Mouse (Mus musculus) forebrain, embryonic 11.5 days (tissue): ENCODE measurements around the gene Jak1. TPM values are rescaled to one million over a fixed set of nuclear protein-coding genes. Genes with fewer than 3 reads are reported as not detected.

Experiments
- ATAC-seq: fragments of 200-750 bp; cut with Nextera tagmentation; replicated peaks from 2 replicates; pipeline ENCODE4 v1.8.0; 2017; ENCODE audit warnings: moderate TSS enrichment; ENCODE audit not compliant: low FRiP score
- DNase-seq: peaks from one replicate; pipeline ENCODE4 v3.0.0-alpha.2; 2017; ENCODE audit warnings: low spot score
- H3K27ac ChIP-seq: fragments of 300-500 bp; sonication (generic); 2 replicates; pipeline ENCODE4 v1.5.1; 2014; ENCODE audit warnings: low read depth, low read length
- H3K27me3 ChIP-seq: fragments of 300-500 bp; sonication (generic); 2 replicates; pipeline ENCODE4 v1.6.1; 2014; ENCODE audit warnings: mild to moderate bottlenecking, low read length, mixed read lengths; ENCODE audit not compliant: control insufficient read depth, insufficient read depth
- H3K36me3 ChIP-seq: fragments of 300-500 bp; sonication (generic); 2 replicates; pipeline ENCODE4 v1.6.1; 2014; ENCODE audit warnings: mild to moderate bottlenecking, low read length, moderate library complexity, mixed read lengths; ENCODE audit not compliant: control insufficient read depth, insufficient read depth
- H3K4me1 ChIP-seq: fragments of 300-500 bp; sonication (generic); replicated peaks from 2 replicates; pipeline ENCODE4 v1.6.1; 2014; ENCODE audit warnings: low read length, mixed read lengths; ENCODE audit not compliant: control insufficient read depth, insufficient read depth
- H3K4me2 ChIP-seq: fragments of 300-500 bp; sonication (generic); 2 replicates; pipeline ENCODE4 v1.6.1; 2014; ENCODE audit warnings: low read depth, mild to moderate bottlenecking, low read length, moderate library complexity, mixed read lengths; ENCODE audit not compliant: severe bottlenecking
- H3K4me3 ChIP-seq: fragments of 300-500 bp; sonication (generic); 2 replicates; pipeline ENCODE4 v1.5.1; 2014; ENCODE audit warnings: low read depth, low read length
- H3K9ac ChIP-seq: fragments of 300-500 bp; sonication (generic); 2 replicates; pipeline ENCODE4 v1.6.1; 2014; ENCODE audit warnings: low read length
- H3K9me3 ChIP-seq: fragments of 300-500 bp; sonication (generic); 2 replicates; pipeline ENCODE4 v1.6.1; 2016; ENCODE audit warnings: low read length, mixed read lengths; ENCODE audit not compliant: control insufficient read depth
- WGBS: fragments of 180-500 bp; shearing (Covaris S2); extraction: QIAGEN DNeasy Blood & Tissue Kit; methylation state at CpG from one replicate; pipeline ENCODE4 v1.1.7; 2014; 5-methylcytosine and 5-hydroxymethylcytosine counted together
- polyA plus RNA-seq: library from polyadenylated mRNA; unstranded; fragments of >200 nt; fragmentation: Nextera tagmentation; extraction: Ambion mirVana; gene quantifications from 2 replicates; pipeline ENCODE4 v1.2.1, GENCODE M21; 2014

Jak1 gene
- polyA plus RNA-seq, 1 experiment from 2014 or later, result 46.7 TPM

DNA sequence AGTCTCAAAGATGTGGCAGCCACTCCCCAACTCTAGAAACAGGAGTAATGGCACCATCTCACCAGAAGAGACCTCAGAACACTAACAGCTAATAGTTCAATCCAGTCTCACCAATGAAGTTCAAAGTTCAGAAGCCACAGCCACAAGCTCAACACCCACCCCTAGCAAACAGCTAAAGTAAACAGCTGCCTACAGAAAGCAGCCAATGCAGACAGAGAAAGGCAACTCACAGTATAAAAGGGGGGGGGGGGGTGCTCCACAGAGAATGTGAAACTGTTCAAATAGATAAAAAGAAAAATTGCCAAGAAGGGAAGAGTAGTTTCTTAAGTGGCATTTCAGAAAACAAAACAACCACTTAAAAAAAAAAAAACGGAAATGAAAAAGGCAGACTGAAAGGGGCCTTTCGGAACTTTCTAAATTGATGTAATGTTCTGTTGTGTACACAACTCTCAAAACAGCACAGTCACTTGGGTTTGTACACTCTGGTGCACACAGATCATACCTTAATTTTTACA is 48.0 kb downstream of the Jak1 start:
- ATAC-seq (no peak), DNase-seq (no peak)
- 82% methylated on average over 2 of the region's 2 CpGs for WGBS
- Histone ChIP-seq H3K27me3 (no peaks in the 10 kb centered on the region), H3K36me3 (no peaks in the 10 kb centered on the region), H3K4me2 (no peak overlapping the region), H3K9ac (no peak overlapping the region), H3K9me3 (no peaks in the 10 kb centered on the region), H3K4me1 (no peaks in the 10 kb centered on the region), H3K4me3 (no peak overlapping the region), H3K27ac (no peak overlapping the region)

- 82% methylated on average over 4 of the region's 4 CpGs for WGBS
- no peak for ATAC-seq
- no peak for DNase-seq
- no peaks in the 10 kb centered on the region for H3K36me3 ChIP-seq
- no peak overlapping the region for H3K27ac ChIP-seq
- H3K9me3 ChIP-seq, result no peaks in the 10 kb centered on the region
- no peak overlapping the region for H3K4me3 ChIP-seq
- H3K4me2 ChIP-seq, result no peak overlapping the region
- no peak overlapping the region for H3K9ac ChIP-seq
- no peaks in the 10 kb centered on the region for H3K27me3 ChIP-seq
- H3K4me1 ChIP-seq, result no peaks in the 10 kb centered on the region
Observed at GRCm38 (mm10) chr4:101216286-101216685, 48.8 kb downstream of the Jak1 start.

DNA sequence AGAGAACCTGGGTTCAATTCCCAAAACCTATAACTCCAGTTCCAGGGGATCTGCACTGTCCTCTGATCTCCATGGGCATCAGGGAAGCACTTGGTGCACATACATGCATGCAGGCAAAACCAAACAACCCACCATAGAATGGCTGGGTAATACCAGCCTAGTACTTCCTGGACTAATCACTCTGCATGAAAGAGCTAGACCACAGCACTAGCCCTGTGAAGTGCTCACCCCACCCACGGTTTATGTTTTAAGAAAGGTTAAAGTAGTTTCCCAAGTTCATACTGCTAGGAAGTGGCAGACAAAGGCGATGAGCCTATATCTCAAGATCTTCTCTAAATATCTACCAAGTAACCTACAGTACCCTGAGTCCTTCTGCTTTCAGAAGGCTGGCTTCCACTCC is 51.6 kb downstream of the Jak1 start:
- Histone ChIP-seq H3K9me3 (no peaks in the 10 kb centered on the region), H3K27ac (no peak overlapping the region), H3K4me2 (no peak overlapping the region), H3K9ac (no peak overlapping the region), H3K36me3 (no peaks in the 10 kb centered on the region), H3K27me3 (no peaks in the 10 kb centered on the region), H3K4me3 (no peak overlapping the region), H3K4me1 (no peaks in the 10 kb centered on the region)
- 89% methylated on average over 2 of the region's 2 CpGs for WGBS
- no peak for ATAC-seq
- no peak for DNase-seq

- H3K4me2 ChIP-seq, result no peak overlapping the region
- H3K9me3 ChIP-seq, result no peaks in the 10 kb centered on the region
- no peaks in the 10 kb centered on the region for H3K4me1 ChIP-seq
- H3K27me3 ChIP-seq, result no peaks in the 10 kb centered on the region
- ATAC-seq (no peak), DNase-seq (no peak)
- no peak overlapping the region for H3K4me3 ChIP-seq
- no peak overlapping the region for H3K27ac ChIP-seq
- 83% methylated on average over 2 of the region's 2 CpGs for WGBS
- H3K36me3 ChIP-seq, result no peaks in the 10 kb centered on the region
- H3K9ac ChIP-seq, result no peak overlapping the region
Observed at GRCm38 (mm10) chr4:101207492-101207891, 57.6 kb downstream of the Jak1 start.

DNA sequence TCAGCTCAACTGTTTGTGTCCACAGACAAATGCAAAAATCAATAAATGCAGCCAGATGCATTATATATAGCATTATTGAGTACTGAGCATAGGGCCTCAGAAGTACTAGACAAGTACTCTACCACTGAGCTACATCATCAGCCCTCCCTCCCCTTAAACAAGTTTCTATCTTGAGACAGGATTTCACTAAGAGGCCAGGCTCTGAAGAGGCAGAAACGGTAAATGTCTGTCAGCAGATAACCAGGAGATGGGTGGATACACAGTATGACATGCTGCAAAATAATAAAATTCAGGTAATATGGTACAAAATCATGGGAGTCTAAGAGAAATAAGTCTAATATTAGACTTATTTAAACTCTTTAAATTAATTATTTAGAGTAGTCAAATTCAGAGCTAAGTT is 61.6 kb downstream of the Jak1 start:
- no peak overlapping the region for H3K27ac ChIP-seq
- DNase-seq (no peak), ATAC-seq (no peak)
- WGBS, result 88% methylated on average over 1 of the region's 1 CpGs
- no peak overlapping the region for H3K4me3 ChIP-seq
- no peaks in the 10 kb centered on the region for H3K36me3 ChIP-seq
- H3K27me3 ChIP-seq, result no peaks in the 10 kb centered on the region
- H3K9me3 ChIP-seq, result no peaks in the 10 kb centered on the region
- no peaks in the 10 kb centered on the region for H3K4me1 ChIP-seq
- no peak overlapping the region for H3K4me2 ChIP-seq
- H3K9ac ChIP-seq, result no peak overlapping the region

- no peaks in the 10 kb centered on the region for H3K27me3 ChIP-seq
- DNase-seq (no peak), ATAC-seq (no peak)
- H3K36me3 ChIP-seq, result no peaks in the 10 kb centered on the region
- H3K9me3 ChIP-seq, result no peaks in the 10 kb centered on the region
- H3K4me1 ChIP-seq, result no peaks in the 10 kb centered on the region
- no peak overlapping the region for H3K4me3 ChIP-seq
- WGBS, result 95% methylated on average over 10 of the region's 10 CpGs
- no peak overlapping the region for H3K9ac ChIP-seq
- no peak overlapping the region for H3K4me2 ChIP-seq
- no peak overlapping the region for H3K27ac ChIP-seq
Observed at GRCm38 (mm10) chr4:101202626-101203025, 62.5 kb downstream of the Jak1 start.

DNA sequence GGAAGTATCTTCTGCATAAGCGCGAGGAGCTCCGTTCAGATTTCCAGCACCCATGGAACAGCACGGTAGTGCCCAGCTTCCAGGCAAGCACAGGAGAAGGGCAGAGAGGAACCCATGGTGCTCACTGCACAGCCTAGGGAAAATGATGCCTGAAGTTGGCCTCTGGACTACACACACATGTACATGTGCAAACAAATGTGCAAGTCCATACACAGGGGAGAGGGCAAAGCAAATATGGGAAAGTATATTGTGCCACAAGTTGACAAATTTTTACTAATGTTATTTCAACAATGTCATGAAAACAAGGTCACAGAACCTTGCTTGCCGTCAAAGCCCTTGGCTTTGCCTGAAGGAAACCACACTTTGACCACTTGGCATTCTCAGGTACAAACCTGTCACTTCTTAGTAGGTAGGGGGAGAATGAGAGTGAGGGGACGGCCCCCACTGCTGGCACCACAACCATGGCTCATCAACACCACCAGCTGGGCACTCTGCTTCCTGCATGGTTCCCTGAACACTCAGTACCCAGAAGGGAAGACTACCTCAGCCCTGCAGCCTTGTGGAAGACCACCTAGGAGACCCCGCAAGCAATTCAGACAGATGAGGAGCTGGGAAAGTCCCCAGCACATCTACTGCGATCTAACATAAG is 65.5 kb downstream of the Jak1 start:
- Histone ChIP-seq H3K36me3 (no peaks in the 10 kb centered on the region), H3K9me3 (no peaks in the 10 kb centered on the region), H3K4me3 (no peak overlapping the region), H3K4me2 (no peak overlapping the region), H3K4me1 (no peaks in the 10 kb centered on the region), H3K9ac (no peak overlapping the region), H3K27ac (no peak overlapping the region), H3K27me3 (no peaks in the 10 kb centered on the region)
- 93% methylated on average over 8 of the region's 8 CpGs for WGBS
- DNase-seq (no peak), ATAC-seq (no peak)

DNA sequence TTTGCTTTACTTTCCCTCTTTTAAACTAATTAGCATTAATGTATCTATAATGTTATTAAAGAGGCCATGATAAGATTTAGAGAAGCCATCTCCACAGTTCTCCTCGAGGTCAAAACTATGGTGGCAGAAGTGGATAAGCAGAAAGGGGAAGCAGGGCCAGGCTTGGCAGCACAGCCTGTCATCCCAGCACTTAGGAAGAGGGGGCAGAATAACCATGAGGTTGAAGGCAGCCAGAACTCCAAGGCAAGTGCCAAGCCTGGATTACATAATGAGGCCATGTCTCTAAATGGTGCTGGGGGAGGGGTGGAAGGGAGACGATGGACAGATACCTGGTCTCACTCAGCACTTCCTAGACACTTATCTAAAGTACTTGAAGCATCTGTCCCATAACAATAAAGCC is 66.7 kb downstream of the Jak1 start:
- ATAC-seq, result no peak
- H3K9ac ChIP-seq, result no peak overlapping the region

GRCm38 (mm10) chr4:101197421-101198170 is 67.5 kb downstream of the Jak1 start:
- ATAC-seq (no peak), DNase-seq (no peak)
- no peaks in the 10 kb centered on the region for H3K27me3 ChIP-seq
- H3K4me2 ChIP-seq, result no peak overlapping the region
- no peak overlapping the region for H3K4me3 ChIP-seq
- no peak overlapping the region for H3K9ac ChIP-seq
- H3K36me3 ChIP-seq, result no peaks in the 10 kb centered on the region
- H3K27ac ChIP-seq, result no peak overlapping the region
- 91% methylated on average over 9 of the region's 9 CpGs for WGBS
- no peaks in the 10 kb centered on the region for H3K4me1 ChIP-seq
- H3K9me3 ChIP-seq, result no peaks in the 10 kb centered on the region

More for the DNA sequence above, 66.7 kb downstream of the Jak1 start:
- no peak overlapping the region for H3K4me3 ChIP-seq
- H3K4me1 ChIP-seq, result no peaks in the 10 kb centered on the region
- H3K27me3 ChIP-seq, result no peaks in the 10 kb centered on the region
- H3K9me3 ChIP-seq, result no peaks in the 10 kb centered on the region
- WGBS, result 83% methylated on average over 2 of the region's 2 CpGs
- no peaks in the 10 kb centered on the region for H3K36me3 ChIP-seq
- H3K4me2 ChIP-seq, result no peak overlapping the region
- no peak for DNase-seq
- H3K27ac ChIP-seq, result no peak overlapping the region
